Mouse (Mus musculus) embryonic facial prominence, embryonic 10.5 days (tissue): ENCODE results near the gene Wdr81. TPM values are rescaled to one million over a fixed set of nuclear protein-coding genes. Genes with fewer than 3 reads are reported as not detected.

ENCODE experiments used
- DNase-seq: peaks from one replicate; pipeline ENCODE4 v3.0.0-alpha.2; 2017; ENCODE audit warnings: low spot score
- H3K27ac ChIP-seq: fragments of 300-500 bp; sonication (generic); replicated peaks from 2 replicates; pipeline ENCODE4 v1.5.1; 2016; ENCODE audit warnings: mild to moderate bottlenecking
- H3K27me3 ChIP-seq: fragments of 300-500 bp; sonication (generic); replicated peaks from 2 replicates; pipeline ENCODE4 v1.6.1; 2016; ENCODE audit warnings: low read depth, mild to moderate bottlenecking; ENCODE audit not compliant: poor library complexity, severe bottlenecking
- H3K36me3 ChIP-seq: fragments of 300-500 bp; sonication (generic); replicated peaks from 2 replicates; pipeline ENCODE4 v1.6.1; 2016; ENCODE audit warnings: mild to moderate bottlenecking, moderate library complexity
- H3K4me1 ChIP-seq: fragments of 300-500 bp; sonication (generic); 2 replicates; pipeline ENCODE4 v1.6.1; 2016
- H3K4me3 ChIP-seq: fragments of 300-500 bp; sonication (generic); 2 replicates; pipeline ENCODE4 v1.5.1; 2016; ENCODE audit warnings: mild to moderate bottlenecking, moderate library complexity
- H3K9me3 ChIP-seq: fragments of 300-500 bp; sonication (generic); 2 replicates; pipeline ENCODE4 v1.6.1; 2016; ENCODE audit warnings: mild to moderate bottlenecking
- WGBS: fragments of 180-500 bp; shearing (Covaris S2); methylation state at CpG from one replicate; pipeline ENCODE4 v1.1.7; 2016; 5-methylcytosine and 5-hydroxymethylcytosine counted together
- polyA plus RNA-seq: library from polyadenylated mRNA; unstranded; fragments of >200 nt; fragmentation: Nextera tagmentation; extraction: Ambion mirVana; gene quantifications from 2 replicates; pipeline ENCODE4 v1.2.1, GENCODE M21; 2016

Gene Wdr81
- 6.0 and 6.8 TPM in 2 replicates for polyA plus RNA-seq

DNA sequence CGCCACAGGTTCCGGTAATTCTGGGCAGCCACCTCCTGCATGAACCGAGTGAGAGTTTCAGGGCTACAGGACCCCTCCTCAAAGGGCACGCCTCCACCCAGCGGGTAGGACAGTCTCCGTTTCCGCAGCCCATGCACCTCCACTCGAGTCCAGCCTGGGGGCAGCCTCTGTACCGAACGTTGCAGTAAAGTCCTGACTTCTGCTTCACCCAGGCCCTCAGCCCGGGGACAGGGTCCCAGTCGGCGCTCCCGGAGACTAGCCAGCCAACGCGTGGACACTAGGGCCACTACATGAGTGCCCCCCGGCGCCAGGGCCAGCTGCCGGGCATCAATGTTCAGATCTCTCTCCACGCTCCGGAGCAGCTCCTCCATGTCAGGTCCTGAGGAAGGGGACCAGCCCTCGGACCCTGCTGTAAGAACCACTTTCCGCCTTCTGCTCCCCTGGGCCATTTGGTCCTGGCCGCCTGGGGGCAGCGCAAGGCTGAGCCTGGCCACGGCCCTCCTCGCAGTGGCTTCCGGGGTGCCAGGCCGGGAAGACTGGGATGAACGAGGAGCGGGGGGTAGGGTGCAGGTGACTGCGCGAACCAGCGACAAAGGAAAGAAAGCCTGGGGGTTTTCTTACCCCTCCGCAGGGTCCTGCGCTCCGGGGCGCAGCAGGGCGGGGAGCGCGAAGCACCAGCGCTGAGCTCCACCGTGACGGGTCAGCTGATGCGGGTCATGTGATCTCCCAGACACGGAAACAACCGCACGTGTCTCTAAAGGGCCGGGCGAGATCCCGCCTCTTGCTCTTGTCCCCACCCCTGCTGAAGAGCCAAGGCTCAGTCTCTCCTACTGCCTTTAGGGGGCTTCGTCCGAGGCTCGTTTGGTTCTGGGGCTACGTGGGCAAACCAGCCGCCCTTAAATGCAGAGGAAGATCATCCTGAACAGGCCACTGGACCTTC, at the start of gene Wdr81:
Gene Wdr81 (minus strand): TSS at position 727 of the 940 bp plus-strand sequence.
- peaks cover 15% of the 10 kb centered on the region for H3K27me3 ChIP-seq
- DNase-seq = peak; percentile 94
- H3K4me1 ChIP-seq = peaks cover 36% of the 10 kb centered on the region
- H3K9me3 ChIP-seq = no peaks in the 10 kb centered on the region
- peak within 1 kb of the TSS; percentile 82 for H3K27ac ChIP-seq
- peaks cover 16% of the 10 kb centered on the region for H3K36me3 ChIP-seq
- H3K4me3 ChIP-seq = peak within 1 kb of the TSS; percentile 85
- WGBS = 2% methylated on average over 56 of the region's 56 CpGs

GRCm38 (mm10) chr11:75498126-75498525, 43.6 kb upstream of the Wdr81 start:
- Histone ChIP-seq H3K36me3 (peaks cover 100% of the 10 kb centered on the region), H3K9me3 (no peaks in the 10 kb centered on the region), H3K27me3 (no peaks in the 10 kb centered on the region), H3K4me3 (no peak overlapping the region), H3K27ac (no peak overlapping the region), H3K4me1 (no peaks in the 10 kb centered on the region)
- WGBS = 86% methylated on average over 1 of the region's 1 CpGs
- peak; percentile 7 for DNase-seq

GRCm38 (mm10) chr11:75494296-75495049, 40.0 kb upstream of the Wdr81 start:
- Histone ChIP-seq H3K4me1 (no peaks in the 10 kb centered on the region), H3K36me3 (peaks cover 100% of the 10 kb centered on the region), H3K27ac (no peak overlapping the region), H3K27me3 (no peaks in the 10 kb centered on the region), H3K4me3 (no peak overlapping the region), H3K9me3 (no peaks in the 10 kb centered on the region)
- WGBS = 95% methylated on average over 10 of the region's 10 CpGs
- no peak for DNase-seq

GRCm38 (mm10) chr11:75487496-75487895, 33.0 kb upstream of the Wdr81 start:
- peak overlapping the region; percentile 96 for H3K27ac ChIP-seq
- H3K27me3 ChIP-seq = no peaks in the 10 kb centered on the region; the same call in 1 of the 2 replicates
- H3K9me3 ChIP-seq = no peaks in the 10 kb centered on the region
- peaks cover 14% of the 10 kb centered on the region for H3K4me1 ChIP-seq
- WGBS = 32% methylated on average over 6 of the region's 6 CpGs
- H3K4me3 ChIP-seq = peak overlapping the region; percentile 90
- H3K36me3 ChIP-seq = peaks cover 48% of the 10 kb centered on the region
- DNase-seq = no peak

GRCm38 (mm10) chr11:75486601-75487285, 32.2 kb upstream of the Wdr81 start, which contains the start of gene Prpf8:
TSS of gene Prpf8 (plus strand) at chr11:75486816.
- Histone ChIP-seq H3K4me1 (peaks cover 14% of the 10 kb centered on the region), H3K27me3 (no peaks in the 10 kb centered on the region; the same call in 1 of the 2 replicates), H3K27ac (peak within 1 kb of the TSS; percentile 96), H3K9me3 (no peaks in the 10 kb centered on the region), H3K4me3 (peak within 1 kb of the TSS; percentile 90), H3K36me3 (peaks cover 41% of the 10 kb centered on the region)
- WGBS = under 1% methylated on average over 52 of the region's 52 CpGs
- DNase-seq = peak; percentile 97

DNA sequence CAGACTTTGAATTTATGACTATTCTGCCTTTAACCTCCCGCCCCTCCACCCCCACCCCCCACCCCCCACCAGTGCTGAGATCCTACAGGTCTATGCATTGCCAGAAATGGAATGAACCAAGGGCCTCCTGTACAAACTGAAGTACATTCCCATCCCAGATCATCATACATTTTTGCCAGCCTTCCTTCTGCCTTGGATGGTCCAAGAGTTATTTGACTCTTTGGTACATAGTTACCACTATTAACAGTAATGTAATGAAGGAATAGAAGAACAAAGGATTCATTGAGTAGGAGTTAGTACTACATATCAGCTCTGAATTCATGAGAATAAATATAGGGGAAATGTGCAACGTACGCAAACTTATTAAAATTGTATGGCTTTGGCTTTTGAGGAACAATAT, 31.7 kb upstream of the Wdr81 start:
- peaks cover 14% of the 10 kb centered on the region for H3K4me1 ChIP-seq
- H3K9me3 ChIP-seq = no peaks in the 10 kb centered on the region
- WGBS = 24% methylated on average over 3 of the region's 3 CpGs
- peaks cover 35% of the 10 kb centered on the region for H3K36me3 ChIP-seq
- no peak for DNase-seq
- H3K27me3 ChIP-seq = no peaks in the 10 kb centered on the region; the same call in 1 of the 2 replicates
- H3K4me3 ChIP-seq = peak overlapping the region; percentile 90
- H3K27ac ChIP-seq = peak overlapping the region; percentile 96

- no peak for DNase-seq
- Histone ChIP-seq H3K36me3 (no peaks in the 10 kb centered on the region), H3K4me1 (peaks cover 4% of the 10 kb centered on the region), H3K27ac (no peak overlapping the region), H3K9me3 (no peaks in the 10 kb centered on the region), H3K4me3 (no peak overlapping the region), H3K27me3 (no peaks in the 10 kb centered on the region)
- 67% methylated on average over 7 of the region's 7 CpGs for WGBS
Measured at GRCm38 (mm10) chr11:75473376-75473775, 18.9 kb upstream of the Wdr81 start.

- Histone ChIP-seq H3K36me3 (no peaks in the 10 kb centered on the region), H3K27me3 (no peaks in the 10 kb centered on the region), H3K4me1 (peaks cover 12% of the 10 kb centered on the region), H3K4me3 (no peak overlapping the region), H3K27ac (no peak overlapping the region), H3K9me3 (no peaks in the 10 kb centered on the region)
- 87% methylated on average over 11 of the region's 11 CpGs for WGBS
- no peak for DNase-seq
Measured at GRCm38 (mm10) chr11:75472469-75473081, 18.1 kb upstream of the Wdr81 start.

DNA sequence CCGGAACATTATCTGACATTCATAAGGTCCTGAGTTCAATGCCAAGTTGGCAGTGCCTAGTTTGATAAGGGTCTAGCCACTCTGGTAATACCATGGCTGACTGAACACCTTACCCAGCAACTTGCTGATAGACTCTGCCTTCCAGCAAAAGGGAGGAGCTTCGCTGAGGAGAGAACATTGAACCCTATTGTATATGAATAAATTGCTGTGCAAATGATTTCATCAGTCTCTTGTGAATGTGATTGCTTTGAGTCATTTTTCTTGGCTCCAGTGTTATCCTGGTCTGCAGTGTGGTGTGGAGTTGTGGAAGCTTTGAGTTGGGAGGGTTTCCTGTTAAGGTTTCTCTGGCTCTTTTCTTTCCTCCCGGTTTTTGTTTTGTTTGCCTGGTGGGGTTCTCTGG, 16.2 kb upstream of the Wdr81 start:
- Histone ChIP-seq H3K9me3 (no peaks in the 10 kb centered on the region), H3K4me3 (no peak overlapping the region), H3K27me3 (no peaks in the 10 kb centered on the region), H3K36me3 (peaks cover 7% of the 10 kb centered on the region), H3K4me1 (peaks cover 16% of the 10 kb centered on the region), H3K27ac (no peak overlapping the region)
- WGBS = 84% methylated on average over 3 of the region's 3 CpGs
- no peak for DNase-seq

DNA sequence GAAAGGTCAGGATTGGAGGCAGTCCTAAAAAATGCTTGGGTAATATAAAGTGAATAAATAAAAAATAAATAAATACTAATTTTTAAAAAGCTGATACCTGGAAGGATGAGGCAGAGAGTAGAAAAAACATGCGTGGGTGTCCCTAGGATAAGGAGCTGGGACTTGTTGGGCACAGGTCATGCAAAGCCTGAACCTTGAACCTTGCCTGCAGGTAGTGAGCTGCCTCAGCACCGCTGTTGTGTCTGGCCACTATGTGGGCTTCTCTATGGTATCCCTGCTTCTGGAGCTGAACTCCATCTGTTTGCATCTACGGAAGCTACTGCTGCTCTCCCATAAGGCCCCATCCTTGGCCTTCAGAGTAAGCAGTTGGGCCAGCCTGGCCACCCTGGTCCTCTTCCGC, 14.7 kb upstream of the Wdr81 start:
- no peak for DNase-seq
- peaks cover 16% of the 10 kb centered on the region for H3K4me1 ChIP-seq
- no peaks in the 10 kb centered on the region for H3K27me3 ChIP-seq
- H3K27ac ChIP-seq = no peak overlapping the region
- no peaks in the 10 kb centered on the region for H3K9me3 ChIP-seq
- no peak overlapping the region for H3K4me3 ChIP-seq
- peaks cover 20% of the 10 kb centered on the region for H3K36me3 ChIP-seq
- 89% methylated on average over 4 of the region's 4 CpGs for WGBS

DNA sequence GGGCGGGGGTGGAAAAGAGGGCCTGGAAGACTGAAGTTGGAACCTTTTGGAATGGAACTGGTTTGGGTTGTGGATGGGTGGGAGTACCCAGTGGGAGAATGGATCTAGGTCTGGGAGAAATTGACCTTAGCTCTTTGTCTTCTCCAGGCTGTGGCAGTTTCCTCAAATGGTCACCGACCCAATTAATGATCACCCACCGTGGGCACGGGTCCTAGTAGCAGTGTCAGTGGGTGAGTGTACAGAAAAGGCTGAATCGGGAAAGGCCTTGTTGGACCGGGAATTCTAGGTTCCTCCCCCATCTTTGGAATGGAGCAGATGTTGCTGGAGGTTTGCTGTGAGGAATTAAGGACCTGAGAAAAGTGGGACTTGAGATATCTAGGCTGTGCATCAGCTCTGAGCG, 13.9 kb upstream of the Wdr81 start:
- peak overlapping the region; percentile 61 for H3K4me3 ChIP-seq
- peaks cover 20% of the 10 kb centered on the region for H3K4me1 ChIP-seq
- no peak for DNase-seq
- no peaks in the 10 kb centered on the region for H3K9me3 ChIP-seq
- H3K27me3 ChIP-seq = no peaks in the 10 kb centered on the region
- peak overlapping the region; percentile 82 for H3K27ac ChIP-seq
- WGBS = 68% methylated on average over 7 of the region's 7 CpGs
- peaks cover 20% of the 10 kb centered on the region for H3K36me3 ChIP-seq
